Mouse (Mus musculus): Measurements from ENCODE around the gene Flt3l.

- TF ChIP-seq POLR2A (IDR thresholded peaks at IDR 0.05; ENCODE audit: low read depth, low read length) (no peak), CTCF (IDR thresholded peaks at IDR 0.05; ENCODE audit: extremely low read depth, insufficient read length, insufficient replicate concordance, low read depth, low read length) (no peak)
These were observed 18.7 kb downstream of the Flt3l start for GRCm38 (mm10) chr7:45117566-45117965.
